Mouse (Mus musculus): ENCODE measurements at regions not wholly inside any gene's neighbourhood (a gene's known extent, or its start where the extent isn't known, plus 50 kb on each side); places are given as distances from the start of the nearest gene placed in this dataset.

DNA sequence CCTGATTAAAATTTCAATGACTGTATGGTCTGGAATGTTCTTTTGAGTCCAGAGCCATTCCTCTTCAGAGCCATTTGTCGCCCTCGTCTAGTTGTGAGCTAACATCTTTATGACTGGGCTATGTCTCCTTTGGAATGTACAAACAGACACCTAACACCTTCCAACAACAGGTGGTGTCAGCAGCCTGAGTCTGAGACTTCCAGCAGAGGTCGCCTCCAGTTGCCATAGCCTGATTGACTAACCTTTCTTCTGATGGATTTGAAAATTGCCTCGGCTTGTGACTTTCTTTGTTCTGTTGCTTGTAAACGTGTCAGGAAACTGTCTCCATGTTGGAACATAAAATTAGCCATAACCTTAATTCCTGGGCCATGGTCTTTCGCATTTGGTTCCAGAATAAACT is 284.8 kb upstream of the Hs6st1 start:
- DNase-seq (ENCODE audit: low spot score in 2 of 2), result no peak

DNA sequence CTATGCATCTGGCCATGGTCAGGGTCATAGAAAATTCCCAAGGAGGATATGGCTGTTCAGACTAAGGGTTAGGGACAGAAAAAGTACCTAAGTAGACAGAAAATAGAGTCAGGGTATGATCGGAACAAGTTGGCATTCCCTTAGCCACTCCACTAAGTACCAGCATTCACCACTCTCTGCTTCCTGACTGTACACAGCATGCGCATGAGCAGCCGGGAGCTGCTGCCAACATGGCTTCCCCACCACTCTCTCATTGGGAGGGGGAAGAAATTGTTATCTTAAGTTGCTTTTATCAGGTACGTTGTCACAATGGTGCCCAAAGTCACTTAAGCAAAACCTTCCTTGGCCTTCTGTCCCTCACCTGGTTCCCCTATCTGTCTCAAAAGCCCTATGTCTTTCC is 282.0 kb upstream of the Hs6st1 start:
- no peak for DNase-seq (ENCODE audit: low spot score in 2 of 2)

DNA sequence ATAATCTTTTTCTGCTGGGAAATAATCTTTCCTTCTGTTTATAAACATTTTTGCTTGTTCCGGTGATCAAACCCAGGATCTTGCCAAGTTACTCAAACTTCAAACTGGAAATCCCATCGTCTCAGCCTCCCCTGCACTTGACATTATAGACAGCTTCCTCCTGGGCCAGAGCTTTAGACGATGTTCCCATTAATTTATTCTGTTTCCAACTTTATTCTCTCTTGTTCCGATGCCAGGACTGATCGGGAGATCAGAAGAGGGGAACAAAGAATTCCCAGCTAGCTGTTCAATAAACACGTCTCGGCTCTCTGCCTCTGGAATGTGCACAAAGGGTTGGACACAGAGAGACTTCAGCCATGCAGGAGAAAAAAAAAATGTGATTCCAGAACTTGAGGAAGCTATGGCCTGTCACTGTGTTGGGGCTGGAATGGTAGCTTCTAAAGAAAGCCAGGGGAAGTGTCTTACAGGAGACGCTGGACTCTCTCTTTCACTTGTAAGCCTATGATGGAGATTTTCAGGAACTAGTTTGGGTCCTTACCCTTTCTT is 281.5 kb upstream of the Hs6st1 start:
- no peak for DNase-seq (ENCODE audit: low spot score in 2 of 2)

DNA sequence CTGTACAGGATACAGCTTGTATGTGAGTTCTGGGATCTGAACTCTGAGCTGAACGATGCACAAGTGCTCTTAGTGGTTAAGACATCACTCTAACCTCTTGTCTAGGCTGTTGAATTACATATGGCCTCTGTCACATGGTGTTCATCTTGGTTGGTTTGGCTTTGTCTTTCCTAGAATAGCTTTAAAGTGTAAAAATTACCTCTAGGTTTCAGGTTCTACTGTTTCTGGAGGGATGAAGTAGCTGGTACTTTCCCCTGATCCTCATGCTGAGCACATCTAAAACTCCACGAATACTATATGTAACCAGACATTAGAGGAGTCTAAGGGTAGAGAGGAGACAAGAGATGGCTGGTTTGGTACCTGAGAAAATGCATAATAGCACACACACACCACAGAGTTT is 271.1 kb upstream of the Hs6st1 start:
- DNase-seq (ENCODE audit: low spot score in 2 of 2), result no peak

DNA sequence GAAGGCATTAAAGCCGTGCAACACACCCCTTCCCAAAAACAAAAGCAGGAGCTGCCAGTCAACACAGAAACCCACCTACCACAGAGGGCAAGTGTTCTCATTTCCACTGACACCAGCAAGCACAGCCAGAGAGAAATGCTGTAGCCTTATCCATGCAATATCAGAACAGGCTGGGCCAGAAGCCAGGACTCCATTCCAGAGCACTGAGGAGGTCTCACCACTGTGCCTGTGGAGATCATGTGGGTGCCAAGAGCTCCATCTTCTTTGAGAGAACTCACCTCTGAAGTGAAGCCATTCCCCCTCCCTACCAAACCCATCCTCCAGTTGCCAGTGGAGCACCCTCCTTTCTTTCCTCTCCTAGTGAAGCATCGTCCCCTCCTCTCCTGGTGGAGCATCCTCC is 270.7 kb upstream of the Hs6st1 start:
- DNase-seq (ENCODE audit: low spot score in 2 of 2), result no peak

DNA sequence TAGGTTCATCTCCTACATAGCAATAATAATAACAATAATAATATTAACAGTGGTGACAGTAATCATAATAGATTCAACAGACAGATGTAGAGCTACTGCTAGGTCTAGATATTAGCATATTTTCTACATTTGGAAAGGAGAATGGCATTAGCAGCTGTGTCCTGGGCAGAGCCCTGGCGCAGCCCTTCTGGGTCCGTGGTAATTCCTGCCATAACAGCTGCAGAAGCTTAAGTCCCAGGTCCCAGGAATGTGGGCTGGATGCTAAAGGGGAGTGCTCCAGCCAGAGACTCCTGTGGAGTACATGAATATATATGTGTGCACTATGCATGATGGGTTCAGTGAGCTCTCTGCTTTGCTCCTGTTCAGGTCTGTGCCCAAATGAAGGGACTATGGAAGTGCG is 262.7 kb upstream of the Hs6st1 start:
- no peak for DNase-seq (ENCODE audit: low spot score in 2 of 2)

DNA sequence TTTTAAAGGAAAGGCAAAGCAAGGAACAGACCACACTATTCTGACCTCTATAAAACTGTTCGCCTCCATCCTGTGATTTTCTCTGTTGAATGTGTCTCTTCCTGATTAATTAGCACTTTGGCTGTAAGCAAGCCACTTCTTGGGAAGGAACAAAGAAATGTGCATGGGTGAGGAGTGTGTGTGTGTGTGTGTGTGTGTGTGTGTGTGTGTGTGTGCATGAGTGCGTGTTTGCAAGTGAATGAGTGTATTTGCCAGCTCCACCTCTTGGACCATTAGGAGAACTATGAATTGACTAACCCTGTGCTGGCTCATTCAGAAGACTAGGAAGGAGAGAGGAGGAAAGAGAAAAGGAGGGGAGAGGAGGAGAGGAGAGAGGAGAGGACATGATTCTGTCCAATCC is 261.9 kb upstream of the Hs6st1 start:
- DNase-seq (ENCODE audit: low spot score in 2 of 2), result no peak

DNA sequence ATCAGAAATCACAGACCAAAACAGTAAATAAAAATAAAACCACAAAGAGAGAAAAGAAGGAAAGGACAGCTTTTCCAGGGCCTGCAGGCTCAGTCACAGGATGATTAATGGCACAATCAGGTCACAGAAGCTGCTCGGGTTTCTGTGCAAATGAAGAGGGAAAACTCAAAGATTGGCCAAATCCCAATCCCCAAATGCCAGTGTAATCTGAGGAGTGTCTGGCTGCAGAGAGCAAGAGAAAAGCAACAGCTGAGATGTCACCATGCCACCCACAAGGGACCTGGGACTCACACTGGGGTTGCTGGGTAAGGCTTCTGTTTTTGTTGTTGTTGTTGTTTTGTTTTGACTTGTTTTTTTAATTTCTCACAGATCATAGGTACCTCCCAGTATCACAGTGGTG is 261.5 kb upstream of the Hs6st1 start:
- no peak for DNase-seq (ENCODE audit: low spot score in 2 of 2)

- DNase-seq (ENCODE audit: low spot score in 2 of 2), result no peak
Measured at GRCm38 (mm10) chr1:35808894-35809293, 259.3 kb upstream of the Hs6st1 start.

DNA sequence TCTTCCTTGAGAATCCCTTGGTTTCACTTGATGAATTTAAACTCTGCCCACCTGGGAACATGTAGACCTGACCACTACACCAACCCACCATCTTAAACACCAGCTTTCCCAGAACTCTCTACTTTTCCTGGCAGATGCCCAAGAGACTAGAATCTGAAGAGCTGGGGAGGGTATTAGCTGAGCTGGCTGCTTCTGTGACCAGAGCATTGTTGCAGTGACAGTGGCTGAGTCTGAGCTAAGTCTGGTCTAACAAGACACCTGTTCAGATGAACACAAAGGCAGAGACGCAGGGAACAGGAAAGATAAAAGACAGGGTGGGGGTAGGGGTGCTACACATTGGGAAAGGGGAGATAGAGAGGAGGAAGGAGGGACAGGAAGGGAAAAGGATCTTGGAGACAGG is 258.9 kb upstream of the Hs6st1 start:
- no peak for DNase-seq (ENCODE audit: low spot score in 2 of 2)

GRCm38 (mm10) chr1:35810571-35811342 is 257.4 kb upstream of the Hs6st1 start:
- no peak for DNase-seq (ENCODE audit: low spot score in 2 of 2)

GRCm38 (mm10) chr1:35811380-35811779 is 256.8 kb upstream of the Hs6st1 start:
- DNase-seq (ENCODE audit: low spot score in 2 of 2), result no peak

- no peak for DNase-seq (ENCODE audit: low spot score in 2 of 2)
Measured at GRCm38 (mm10) chr1:35811795-35812194, 256.4 kb upstream of the Hs6st1 start.

GRCm38 (mm10) chr1:35813625-35814024 is 254.6 kb upstream of the Hs6st1 start:
- no peak for DNase-seq (ENCODE audit: low spot score in 2 of 2)

- no peak for DNase-seq (ENCODE audit: low spot score in 2 of 2)
Measured at GRCm38 (mm10) chr1:35814207-35814606, 254.0 kb upstream of the Hs6st1 start.

GRCm38 (mm10) chr1:35814751-35815150 is 253.4 kb upstream of the Hs6st1 start:
- no peak for DNase-seq (ENCODE audit: low spot score in 2 of 2)

GRCm38 (mm10) chr1:35821791-35822190 is 246.4 kb upstream of the Hs6st1 start:
- no peak for DNase-seq (ENCODE audit: low spot score in 2 of 2)

- no peak for DNase-seq (ENCODE audit: low spot score in 2 of 2)
Measured at GRCm38 (mm10) chr1:35822376-35823202, 245.6 kb upstream of the Hs6st1 start.

- DNase-seq (ENCODE audit: low spot score in 2 of 2), result no peak
Measured at GRCm38 (mm10) chr1:35823496-35823895, 244.7 kb upstream of the Hs6st1 start.

- DNase-seq (ENCODE audit: low spot score in 2 of 2), result no peak
Measured at GRCm38 (mm10) chr1:35823981-35824880, 244.0 kb upstream of the Hs6st1 start.

- DNase-seq (ENCODE audit: low spot score in 2 of 2), result no peak
Measured at GRCm38 (mm10) chr1:35825531-35825966, 242.7 kb upstream of the Hs6st1 start.

Measured in frontal cortex, postnatal 14 days (tissue).